Comparison of ENCODE assay signal across 12 mouse cellular contexts in genomic region chr15:83982186-83982936, GRCm38 (mm10).
DNase-seq lines count a peak whose midpoint lies in the region; ATAC-seq and TF ChIP-seq lines count a peak whose summit lies in the region.
"Had no signal": no experiment of that assay in that cellular context is flagged by ENCODE, and none has a peak within 500 bp of the region (broad histone marks: within the 10 kb centered on the region; RNA-seq: fewer than 3 reads in every experiment).

No protein-coding gene starts in this region.

- peaks cover 1% of the 10 kb centered on the region for H3K4me1 ChIP-seq in limb, embryonic 10.5 days
- no peaks in the 10 kb centered on the region for H3K4me1 ChIP-seq in liver, postnatal 0 days (ENCODE audit: insufficient read depth)
- H3K4me1 ChIP-seq: lung, embryonic 15.5 days had no signal

- H3K9ac ChIP-seq in liver, postnatal 0 days (replicated peaks), result no peak overlapping the region
- H3K9ac ChIP-seq: limb, embryonic 15.5 days; lung, embryonic 15.5 days had no signal

- WGBS in limb, embryonic 10.5 days, result 70% methylated on average over 14 of the region's 14 CpGs
- 56% methylated on average over 14 of the region's 14 CpGs for WGBS in liver, postnatal 0 days (ENCODE audit: insufficient replicate concordance)

- intact Hi-C loops in heart, postnatal 10 days (cut with DNase I), result no loop called here

- H3K4me3 ChIP-seq in limb, embryonic 10.5 days, result no peak overlapping the region
- H3K4me3 ChIP-seq in layer of hippocampus, adult 2 months, result no peak overlapping the region
- no peak overlapping the region for H3K4me3 ChIP-seq in liver, postnatal 0 days (ENCODE audit: low read depth, low read length)
- H3K4me3 ChIP-seq: limb, embryonic 15.5 days; lung, embryonic 15.5 days had no signal

- no peak for ATAC-seq in liver, postnatal 0 days

- no peak overlapping the region for H3K27ac ChIP-seq in limb, embryonic 10.5 days
- no peak overlapping the region for H3K27ac ChIP-seq in layer of hippocampus, adult 2 months
- no peak overlapping the region for H3K27ac ChIP-seq in liver, postnatal 0 days (ENCODE audit: low read depth)
- H3K27ac ChIP-seq: limb, embryonic 15.5 days; lung, embryonic 15.5 days had no signal

- no peaks in the 10 kb centered on the region for H3K36me3 ChIP-seq in limb, embryonic 10.5 days
- no peaks in the 10 kb centered on the region for H3K36me3 ChIP-seq in liver, postnatal 0 days (replicated peaks; ENCODE audit: insufficient read depth, low read length)
- H3K36me3 ChIP-seq: limb, embryonic 15.5 days; lung, embryonic 15.5 days had no signal

- H3K27me3 ChIP-seq in limb, embryonic 10.5 days (ENCODE audit: low read depth, poor library complexity, severe bottlenecking), result peaks cover 92% of the 10 kb centered on the region
- no peaks in the 10 kb centered on the region for H3K27me3 ChIP-seq in liver, postnatal 0 days (ENCODE audit: insufficient read depth, low read length)
- H3K27me3 ChIP-seq: lung, embryonic 15.5 days had no signal

- TF ChIP-seq CTCF in layer of hippocampus, adult 2 months (conservative IDR thresholded peaks at IDR 0.05), result no peak
- TF ChIP-seq CTCF in liver, postnatal 0 days (IDR thresholded peaks at IDR 0.05; ENCODE audit: low read depth), result no peak

- DNase-seq in heart, postnatal 10 days, result peak; percentile 12 to 29
- no peak for DNase-seq in heart, adult 11 months
- DNase-seq in R1 (ENCODE audit: low read depth, low spot score), result peak; percentile 21
- peak; percentile 77 to 79 for DNase-seq in cerebellum, postnatal 14 days
- DNase-seq in limb, embryonic 10.5 days (ENCODE audit: low spot score), result peak; percentile 53
- DNase-seq in frontal cortex, postnatal 25 days (ENCODE audit: low spot score in 2 of 2), result no peak
- no peak for DNase-seq in layer of hippocampus, adult 2 months (ENCODE audit: low spot score in 2 of 2)
- DNase-seq in liver, postnatal 0 days, result no peak
- DNase-seq: kidney, postnatal 36 days; thymus, adult 18-20 months had no signal

- TF ChIP-seq EP300 in liver, postnatal 0 days (IDR thresholded peaks at IDR 0.05; ENCODE audit: low read depth), result no peak

- H3K4me2 ChIP-seq in liver, postnatal 0 days (ENCODE audit: low read depth, low read length), result no peak overlapping the region
- H3K4me2 ChIP-seq: limb, embryonic 15.5 days; lung, embryonic 15.5 days had no signal

- no peaks in the 10 kb centered on the region for H3K9me3 ChIP-seq in limb, embryonic 10.5 days (replicated peaks)
- no peaks in the 10 kb centered on the region for H3K9me3 ChIP-seq in liver, postnatal 0 days (ENCODE audit: low read length)
- H3K9me3 ChIP-seq: limb, embryonic 15.5 days; lung, embryonic 15.5 days had no signal

Comparison
In these comparisons a context has a peak if more than half of its experiments do, and no peak if none do; other contexts are left out.
1. DNase-seq: peak in heart, postnatal 10 days (2 of 2), R1 (single experiment), cerebellum, postnatal 14 days (2 of 2) and limb, embryonic 10.5 days (single experiment); none in heart, adult 11 months (single experiment), frontal cortex, postnatal 25 days (0 of 2), layer of hippocampus, adult 2 months (0 of 2) and liver, postnatal 0 days (single experiment).